ENCODE assay signal across 8 mouse cellular contexts in genomic region chr7:101837606-101838471, GRCm38 (mm10). TPM values are rescaled to one million over a fixed set of nuclear protein-coding genes. Genes with fewer than 3 reads are reported as not detected.
DNase-seq lines count a peak whose midpoint lies in the region; ATAC-seq lines count a peak whose summit lies in the region.

Inppl1 (minus strand) TSS chr7:101838229.

- H3K4me3 ChIP-seq in forebrain, embryonic 15.5 days, result peak within 1 kb of the TSS; percentile 80
- H3K4me3 ChIP-seq in neural tube, embryonic 15.5 days (replicated peaks), result peak within 1 kb of the TSS; percentile 61

- peak; percentile 86 for ATAC-seq in cerebellum, adult (ENCODE audit: insufficient number of reproducible peaks, low FRiP score, low TSS enrichment)
- ATAC-seq in forebrain, embryonic 15.5 days (replicated peaks), result peak; percentile 72
- ATAC-seq in neural tube, embryonic 15.5 days (ENCODE audit: low FRiP score), result peak; percentile 70

- 0 out of 2 replicates have a peak, but pooled peaks cover 2% of the 10 kb centered on the region for H3K36me3 ChIP-seq in forebrain, embryonic 15.5 days
- no peaks in the 10 kb centered on the region for H3K36me3 ChIP-seq in neural tube, embryonic 15.5 days

- WGBS in forebrain, embryonic 15.5 days, result under 1% methylated on average over 64 of the region's 64 CpGs
- WGBS in large intestine, adult 2 months, result 1% methylated on average over 64 of the region's 64 CpGs
- under 1% methylated on average over 64 of the region's 64 CpGs for WGBS in neural tube, embryonic 15.5 days

- no peaks in the 10 kb centered on the region for H3K27me3 ChIP-seq in forebrain, embryonic 15.5 days
- peaks cover 7% of the 10 kb centered on the region; the same call in 1 of the 2 replicates for H3K27me3 ChIP-seq in neural tube, embryonic 15.5 days (replicated peaks)

- peak within 1 kb of the TSS; percentile 68 for H3K9ac ChIP-seq in forebrain, embryonic 15.5 days (replicated peaks)
- H3K9ac ChIP-seq in neural tube, embryonic 15.5 days (replicated peaks), result peak within 1 kb of the TSS; percentile 62

- DNase-seq in ES-CJ7 (ENCODE audit: low read depth, low spot score), result peak; percentile 97
- DNase-seq in heart, postnatal 14 days, result peak; percentile 87 to 88
- DNase-seq in large intestine, adult 2 months (ENCODE audit: low read depth, low spot score), result peak; percentile 82
- peak; percentile 94 to 96 for DNase-seq in lung, adult 18-20 months
- DNase-seq in thymus, postnatal 0 days (ENCODE audit: low spot score), result peak; percentile 35

- H3K4me1 ChIP-seq in forebrain, embryonic 15.5 days, result peaks cover 54% of the 10 kb centered on the region
- peaks cover 46% of the 10 kb centered on the region for H3K4me1 ChIP-seq in neural tube, embryonic 15.5 days

- H3K27ac ChIP-seq in forebrain, embryonic 15.5 days (replicated peaks), result peak within 1 kb of the TSS; percentile 75
- peak within 1 kb of the TSS; percentile 87 for H3K27ac ChIP-seq in neural tube, embryonic 15.5 days (replicated peaks)

- H3K4me2 ChIP-seq in forebrain, embryonic 15.5 days (replicated peaks), result peak within 1 kb of the TSS; percentile 100
- peak within 1 kb of the TSS; percentile 99 for H3K4me2 ChIP-seq in neural tube, embryonic 15.5 days

- H3K9me3 ChIP-seq in forebrain, embryonic 15.5 days, result no peaks in the 10 kb centered on the region
- no peaks in the 10 kb centered on the region for H3K9me3 ChIP-seq in neural tube, embryonic 15.5 days (replicated peaks)

- intact Hi-C loops in heart, postnatal 14 days (cut with DNase I), result loop anchor here (5.0 kb wide), 1 partner anchor 59 kb away; no protein-coding TSS in a partner anchor

RNA-seq across cellular contexts. Expression of gene Inppl1, which starts in this region (rescaled TPM):
- 18.0 and 22.3 TPM in 2 replicates for polyA plus RNA-seq in forebrain, embryonic 15.5 days (2015; fragmentation: Nextera tagmentation; extraction: Ambion mirVana)
- total RNA-seq in heart, postnatal 14 days (2021), result 100 to 1,000 TPM; 129 to 135 TPM
- 54.1 and 73.6 TPM in 2 replicates for polyA plus RNA-seq in large intestine, adult 2 months (2012; rRNA removed)
- polyA plus RNA-seq in neural tube, embryonic 15.5 days (2015; fragmentation: Nextera tagmentation; extraction: Ambion mirVana), result 11.5 and 16.2 TPM in 2 replicates
- polyA plus RNA-seq in thymus, postnatal 0 days (2015; fragmentation: Nextera tagmentation; extraction: Ambion mirVana), result 2.1 and 5.6 TPM in 2 replicates

Comparison
In these comparisons a context has a peak if more than half of its experiments do, and no peak if none do; other contexts are left out.
1. Peak in every context shown above with its lines: DNase-seq, ATAC-seq, H3K4me3 ChIP-seq and H3K27ac ChIP-seq.
2. DNase-seq: peak in every context shown above with its lines; median percentile 97 in ES-CJ7; 95 in lung, adult 18-20 months; 88 in heart, postnatal 14 days; 82 in large intestine, adult 2 months; 35 in thymus, postnatal 0 days.